Mouse (Mus musculus) liver, embryonic 14.5 days (tissue): ENCODE results near the gene Eomes.

Experiments
- CTCF ChIP-seq: IDR thresholded peaks from 2 replicates; pipeline ENCODE4 v1.5.1; 2016; ENCODE audit warnings: antibody characterized with exemption, low read depth, control low read depth
- EP300 ChIP-seq: IDR thresholded peaks from 2 replicates; pipeline ENCODE4 v1.6.1; 2016; ENCODE audit warnings: antibody characterized with exemption, low read depth

DNA sequence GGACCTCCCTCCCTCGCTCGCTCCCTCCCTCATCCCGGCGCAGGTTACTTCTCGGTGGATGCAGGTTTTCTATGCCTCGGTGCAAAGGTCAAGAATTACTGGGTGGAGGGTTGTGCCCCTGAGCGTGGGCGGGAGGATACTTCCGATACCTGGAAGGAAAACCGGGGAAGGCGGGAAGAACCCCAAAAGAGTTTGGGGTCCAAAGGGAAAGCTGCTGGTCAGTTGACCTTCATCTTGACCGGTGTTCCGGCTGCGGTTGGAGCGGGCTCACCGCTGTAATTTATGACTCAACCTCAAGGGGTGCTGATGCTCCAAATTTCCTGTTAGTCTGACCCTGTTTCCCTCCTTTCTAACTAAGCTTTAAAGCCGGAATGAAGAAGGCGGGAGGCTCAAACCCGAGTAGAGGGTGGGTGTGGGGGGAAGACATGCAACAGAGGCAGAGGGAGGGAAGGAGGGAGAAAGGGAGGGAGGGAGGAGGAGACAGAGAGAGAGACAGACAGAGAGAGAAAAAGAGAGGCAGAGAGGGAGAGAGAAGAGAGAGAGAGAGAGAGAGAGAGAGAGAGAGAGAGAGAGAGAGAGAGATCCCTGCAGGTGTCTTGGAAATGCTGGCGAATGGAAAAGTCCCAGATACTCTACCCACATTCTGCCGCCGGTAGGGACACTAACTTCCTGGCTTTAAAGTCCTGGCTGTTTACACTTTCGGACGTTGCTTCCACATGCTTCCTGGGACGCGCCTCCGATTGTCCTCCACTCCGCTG is 10.3 kb downstream of the Eomes start:
- TF ChIP-seq CTCF (peak; percentile 45), EP300 (no peak)
